Mouse (Mus musculus): ENCODE results near the gene Dnaja2. TPM values are rescaled to one million over a fixed set of nuclear protein-coding genes. Genes with fewer than 3 reads are reported as not detected.

The Dnaja2 gene
- polyA plus RNA-seq (2021; fragmentation: Nextera tagmentation), result 167 TPM in 2 replicates
- long read RNA-seq, experiment 1, transcript Dnaja2-201 (9 exons, 2,919 nt), result major isoform, 466 of 552 reads
- long read RNA-seq, experiment 1, partial matches to known transcripts, result 74 of 552 reads
- long read RNA-seq, experiment 1, other reads (novel, unspliced or antisense), result 11 of 552 reads
- long read RNA-seq, experiment 2, transcript Dnaja2-201 (9 exons, 2,919 nt), result major isoform, 1,515 of 1,564 reads
- long read RNA-seq, experiment 2, partial matches to known transcripts, result 23 of 1,564 reads
- long read RNA-seq, experiment 2, other reads (novel, unspliced or antisense), result 26 of 1,564 reads

GRCm38 (mm10) chr8:85555181-85556145 lies at the start of gene Dnaja2:
TSS of gene Dnaja2 (minus strand) at chr8:85555344.

GRCm38 (mm10) chr8:85492125-85492875 lies 62.8 kb downstream of the Dnaja2 start, which contains the start of gene Gpt2:
TSS of gene Gpt2 (plus strand) at chr8:85492576.

Other genes starting within 250 kb of the Dnaja2 start
- gene Mylk3, start 169.0 kb downstream of the Dnaja2 start, polyA plus RNA-seq (2021; fragmentation: Nextera tagmentation), result 0.92 and 1.3 TPM in 2 replicates
- gene 4921524J17Rik, start 122.5 kb downstream of the Dnaja2 start, polyA plus RNA-seq (2021; fragmentation: Nextera tagmentation), result 25.2 and 31.6 TPM in 2 replicates
- gene Gpt2, start 62.8 kb downstream of the Dnaja2 start, polyA plus RNA-seq (2021; fragmentation: Nextera tagmentation), result 24.2 and 25.2 TPM in 2 replicates
- gene Neto2, start 145.6 kb upstream of the Dnaja2 start, polyA plus RNA-seq (2021; fragmentation: Nextera tagmentation), result 2.9 and 3.0 TPM in 2 replicates